Mouse (Mus musculus) myocyte (in vitro differentiated cells): ENCODE measurements around the gene Harbi1.

Experiments used
- CEBPB ChIP-seq: IDR thresholded peaks from 2 replicates; pipeline ENCODE4 v1.6.1; 2011; ENCODE audit warnings: mild to moderate bottlenecking, moderate library complexity; ENCODE audit not compliant: poor library complexity, insufficient read depth, severe bottlenecking
- E2F4 ChIP-seq: IDR thresholded peaks from one replicate; pipeline ENCODE4 v1.6.1; 2011; ENCODE audit warnings: mild to moderate bottlenecking, control low read depth, moderate library complexity; ENCODE audit not compliant: insufficient read depth
- MAX ChIP-seq: IDR thresholded peaks from one replicate; pipeline ENCODE4 v1.6.1; 2011; ENCODE audit warnings: low read depth, mild to moderate bottlenecking, control low read depth
- MYOG ChIP-seq, 3 experiments: IDR thresholded peaks; one replicate each; pipeline ENCODE4 v1.6.1; 2011; ENCODE audit warnings: control low read depth in 2 of 3, low read depth in 2 of 3, mild to moderate bottlenecking in 2 of 3; ENCODE audit not compliant: insufficient read length in 2 of 3, control insufficient read depth in 1 of 3, insufficient read depth in 1 of 3
- POLR2A ChIP-seq: IDR thresholded peaks from one replicate; pipeline ENCODE4 v1.6.1; 2011; ENCODE audit warnings: low read depth, mild to moderate bottlenecking, control low read depth, moderate library complexity; ENCODE audit not compliant: insufficient read length
- POLR2AphosphoS2 ChIP-seq: IDR thresholded peaks from one replicate; pipeline ENCODE4 v1.6.1; 2011; ENCODE audit warnings: low read depth, control low read depth; ENCODE audit not compliant: insufficient read length
- SRF ChIP-seq: IDR thresholded peaks from one replicate; pipeline ENCODE4 v1.6.1; 2011; ENCODE audit warnings: low read depth; ENCODE audit not compliant: control insufficient read depth, insufficient read length
- TCF12 ChIP-seq: IDR thresholded peaks from one replicate; pipeline ENCODE4 v1.6.1; 2011; ENCODE audit warnings: mild to moderate bottlenecking, control low read depth; ENCODE audit not compliant: poor library complexity, insufficient read depth, severe bottlenecking
- USF1 ChIP-seq: IDR thresholded peaks from one replicate; pipeline ENCODE4 v1.6.1; 2011; ENCODE audit warnings: low read depth, mild to moderate bottlenecking, control low read depth, moderate library complexity

GRCm38 (mm10) chr2:91706456-91706855, 4.2 kb upstream of the Harbi1 start:
- TF ChIP-seq SRF (no peak), MYOG (IDR thresholded peaks at IDR 0.05; ENCODE audit: control insufficient read depth in 1 of 3, insufficient read depth in 1 of 3, insufficient read length in 2 of 3, low read depth in 2 of 3) (no peak), TCF12 (no peak), POLR2A (no peak), MAX (no peak), USF1 (no peak), CEBPB (no peak), E2F4 (no peak), POLR2AphosphoS2 (no peak)
